Mouse (Mus musculus): ENCODE results near the gene Adar. TPM values are rescaled to one million over a fixed set of nuclear protein-coding genes. Genes with fewer than 3 reads are reported as not detected.

Adar gene
- total RNA-seq (2014; fragmentation: Nextera tagmentation) (33.2 and 35.2 TPM in 2 replicates), total RNA-seq (2017) (21.1 and 30.4 TPM in 2 replicates)

- ATAC-seq (replicated peaks; ENCODE audit: poor library complexity, severe bottlenecking), result peak; percentile 81
Observed at GRCm38 (mm10) chr3:89714359-89715206, at the start of gene Adar. TSS of gene Adar (plus strand) at chr3:89715022.

DNA sequence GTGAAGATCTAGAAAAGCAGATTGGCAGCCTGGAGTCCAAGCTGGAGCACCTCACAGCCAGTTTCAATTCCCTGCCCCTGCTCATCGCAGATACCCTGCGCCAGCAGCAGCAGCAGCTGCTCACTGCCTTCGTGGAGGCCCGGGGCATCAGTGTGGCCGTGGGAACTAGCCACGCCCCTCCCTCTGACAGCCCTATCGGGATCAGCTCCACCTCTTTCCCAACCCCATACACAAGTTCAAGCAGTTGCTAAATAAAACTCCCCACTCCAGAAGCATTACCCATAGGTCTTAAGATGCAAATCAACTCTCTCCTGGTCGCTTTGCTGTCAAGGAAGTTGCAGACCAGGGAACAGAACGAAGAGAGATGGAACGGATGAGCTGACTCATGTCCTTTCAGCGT, 47.7 kb upstream of the Adar start:
- no peak; the same call in 1 of the 2 replicates for ATAC-seq (replicated peaks; ENCODE audit: poor library complexity, severe bottlenecking)

DNA sequence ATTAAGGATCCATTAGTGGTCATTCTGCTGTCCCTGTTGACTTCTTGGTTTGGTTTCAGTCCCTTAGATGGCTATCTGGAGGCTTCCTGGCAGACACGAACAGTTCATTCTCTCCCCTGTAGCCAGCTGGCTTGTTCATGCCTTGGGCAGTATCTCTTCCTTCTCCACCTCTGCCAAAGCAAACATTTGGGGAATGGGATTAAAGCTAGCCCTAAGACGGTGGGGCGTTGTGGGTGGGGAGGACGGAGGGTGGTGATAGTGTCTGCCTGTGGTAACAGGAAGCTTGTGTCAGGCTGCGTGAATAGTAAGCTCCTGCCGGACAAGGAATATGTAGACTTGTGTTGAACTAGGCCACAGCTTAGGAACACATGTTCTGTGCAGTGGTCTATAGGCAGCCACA, 43.5 kb upstream of the Adar start:
- ATAC-seq (replicated peaks; ENCODE audit: poor library complexity, severe bottlenecking), result no peak

- ATAC-seq (replicated peaks; ENCODE audit: poor library complexity, severe bottlenecking), result peak; percentile 72
Observed at GRCm38 (mm10) chr3:89672573-89673317, 42.1 kb upstream of the Adar start.

- no peak for ATAC-seq (replicated peaks; ENCODE audit: poor library complexity, severe bottlenecking)
Observed at GRCm38 (mm10) chr3:89677617-89678016, 37.2 kb upstream of the Adar start.

DNA sequence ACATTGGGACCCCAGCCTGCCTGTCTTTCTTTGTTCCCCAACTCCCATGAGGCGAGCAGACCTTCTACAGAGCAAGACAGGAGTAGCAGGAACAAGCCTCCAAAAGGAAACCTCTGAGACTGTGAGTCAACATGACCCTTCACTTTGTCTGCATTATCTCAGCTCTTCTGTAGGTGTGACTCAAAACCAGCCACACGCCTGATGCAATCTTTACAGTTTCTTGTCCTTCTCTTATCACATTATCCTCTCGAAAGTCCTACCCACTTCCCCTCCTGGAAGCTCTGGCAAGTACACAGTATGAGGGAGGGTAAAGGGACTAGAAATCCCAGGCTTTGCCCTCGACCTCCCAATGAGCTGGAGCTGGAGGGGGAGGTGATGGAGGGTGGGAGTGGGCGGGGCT, 28.8 kb upstream of the Adar start:
- ATAC-seq (replicated peaks; ENCODE audit: poor library complexity, severe bottlenecking), result 0 out of 2 replicates have a peak, but pooled peaks have one; percentile 14

GRCm38 (mm10) chr3:89688694-89689581, 25.9 kb upstream of the Adar start:
- ATAC-seq (replicated peaks; ENCODE audit: poor library complexity, severe bottlenecking), result peak; percentile 90

DNA sequence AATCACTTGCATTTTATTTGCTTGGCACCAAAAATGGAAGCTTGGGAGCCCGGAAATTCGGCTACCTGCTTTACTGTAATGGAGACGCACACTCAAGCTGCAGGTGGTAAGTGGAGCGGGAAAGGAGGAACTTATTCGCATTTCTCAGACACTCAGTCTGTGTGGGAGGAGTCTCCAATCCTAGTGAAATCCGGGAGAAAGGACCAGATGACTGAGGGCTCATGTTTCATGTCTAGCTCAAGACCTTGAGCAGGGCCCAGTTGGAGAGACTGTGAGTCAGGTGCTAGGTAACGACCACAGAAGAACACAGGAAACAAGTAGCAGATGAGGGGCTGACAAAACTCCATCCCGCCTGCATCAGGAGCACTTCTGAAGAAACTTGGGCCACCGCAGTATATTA, 23.0 kb upstream of the Adar start:
- ATAC-seq (replicated peaks; ENCODE audit: poor library complexity, severe bottlenecking), result no peak

- no peak for ATAC-seq (replicated peaks; ENCODE audit: poor library complexity, severe bottlenecking)
Observed at GRCm38 (mm10) chr3:89696152-89696821, 18.5 kb upstream of the Adar start.

DNA sequence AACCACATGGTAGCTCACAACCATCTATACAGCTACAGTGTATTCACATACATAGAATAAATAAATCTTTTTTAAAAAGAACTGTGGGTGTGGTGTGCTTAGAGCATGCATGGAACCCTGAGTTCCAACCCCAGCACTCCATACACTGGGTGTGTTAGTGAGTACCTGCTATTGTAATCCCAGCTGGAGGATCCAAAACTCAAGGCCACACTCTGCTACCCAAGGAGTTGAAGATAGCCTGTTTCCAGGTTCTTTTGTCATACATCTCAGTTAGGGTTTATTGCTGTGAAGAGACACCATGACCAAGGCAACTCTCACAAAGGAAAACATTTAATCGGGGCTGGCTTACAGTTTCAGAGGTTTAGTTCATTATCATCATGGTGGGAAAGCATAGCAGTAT, 15.9 kb upstream of the Adar start:
- ATAC-seq (replicated peaks; ENCODE audit: poor library complexity, severe bottlenecking), result no peak

GRCm38 (mm10) chr3:89700461-89700860, 14.4 kb upstream of the Adar start:
- ATAC-seq (replicated peaks; ENCODE audit: poor library complexity, severe bottlenecking), result no peak

- no peak for ATAC-seq (replicated peaks; ENCODE audit: poor library complexity, severe bottlenecking)
Observed at GRCm38 (mm10) chr3:89703596-89703995, 11.2 kb upstream of the Adar start.

- ATAC-seq (replicated peaks; ENCODE audit: poor library complexity, severe bottlenecking), result no peak
Observed at GRCm38 (mm10) chr3:89704064-89704463, 10.8 kb upstream of the Adar start.

- ATAC-seq (replicated peaks; ENCODE audit: poor library complexity, severe bottlenecking), result peak; percentile 43
Observed at GRCm38 (mm10) chr3:89715207-89715966, 565 bp downstream of the Adar start.

- no peak for ATAC-seq (replicated peaks; ENCODE audit: poor library complexity, severe bottlenecking)
Observed at GRCm38 (mm10) chr3:89715967-89716256, 1.1 kb downstream of the Adar start.

GRCm38 (mm10) chr3:89722032-89722431, 7.2 kb downstream of the Adar start:
- no peak for ATAC-seq (replicated peaks; ENCODE audit: poor library complexity, severe bottlenecking)

DNA sequence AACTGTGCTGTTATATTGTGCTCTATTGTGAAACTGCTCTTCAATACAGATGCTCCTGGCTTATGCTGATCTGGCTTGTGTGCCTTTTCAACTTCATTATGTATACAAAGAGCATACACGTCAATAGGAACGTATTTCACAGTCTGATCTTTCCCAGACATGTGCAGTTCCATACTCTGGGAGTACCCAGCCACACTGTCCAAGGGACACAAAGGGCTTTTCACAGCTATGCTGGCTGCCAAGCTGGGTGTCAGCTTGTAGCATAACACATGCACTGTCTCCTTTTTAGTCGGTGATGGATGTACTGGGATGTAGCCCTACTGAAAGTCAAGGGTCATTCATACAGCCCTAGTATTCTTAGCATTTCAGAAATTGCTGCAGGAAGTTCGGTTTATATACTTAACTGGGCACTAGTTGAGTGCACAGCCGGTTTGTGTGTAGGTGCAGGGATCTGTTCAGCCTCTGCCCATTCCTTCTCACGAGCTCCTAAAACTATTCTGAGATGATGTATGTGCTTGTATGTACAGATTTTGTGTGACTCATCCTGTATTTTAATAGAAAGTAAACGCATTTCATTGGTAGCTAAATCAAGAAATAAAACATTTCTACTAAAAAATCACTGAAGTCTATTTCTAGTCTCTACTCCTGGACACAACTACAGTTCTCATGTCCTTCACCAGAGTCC, 8.7 kb downstream of the Adar start:
- no peak for ATAC-seq (replicated peaks; ENCODE audit: poor library complexity, severe bottlenecking)

- peak; percentile 69 for ATAC-seq (replicated peaks; ENCODE audit: poor library complexity, severe bottlenecking)
Observed at GRCm38 (mm10) chr3:89727028-89727427, 12.2 kb downstream of the Adar start.

- no peak for ATAC-seq (replicated peaks; ENCODE audit: poor library complexity, severe bottlenecking)
Observed at GRCm38 (mm10) chr3:89728848-89729247, 14.0 kb downstream of the Adar start.

Measured in granulocyte monocyte progenitor cell, adult 5-6 weeks (primary cell).